Mouse (Mus musculus): Measurements from ENCODE around the gene Tvp23b. TPM values are rescaled to one million over a fixed set of nuclear protein-coding genes. Genes with fewer than 3 reads are reported as not detected.

Tvp23b gene
- 15.8 and 16.6 TPM in 2 replicates for polyA plus RNA-seq (2012; rRNA removed)

DNA sequence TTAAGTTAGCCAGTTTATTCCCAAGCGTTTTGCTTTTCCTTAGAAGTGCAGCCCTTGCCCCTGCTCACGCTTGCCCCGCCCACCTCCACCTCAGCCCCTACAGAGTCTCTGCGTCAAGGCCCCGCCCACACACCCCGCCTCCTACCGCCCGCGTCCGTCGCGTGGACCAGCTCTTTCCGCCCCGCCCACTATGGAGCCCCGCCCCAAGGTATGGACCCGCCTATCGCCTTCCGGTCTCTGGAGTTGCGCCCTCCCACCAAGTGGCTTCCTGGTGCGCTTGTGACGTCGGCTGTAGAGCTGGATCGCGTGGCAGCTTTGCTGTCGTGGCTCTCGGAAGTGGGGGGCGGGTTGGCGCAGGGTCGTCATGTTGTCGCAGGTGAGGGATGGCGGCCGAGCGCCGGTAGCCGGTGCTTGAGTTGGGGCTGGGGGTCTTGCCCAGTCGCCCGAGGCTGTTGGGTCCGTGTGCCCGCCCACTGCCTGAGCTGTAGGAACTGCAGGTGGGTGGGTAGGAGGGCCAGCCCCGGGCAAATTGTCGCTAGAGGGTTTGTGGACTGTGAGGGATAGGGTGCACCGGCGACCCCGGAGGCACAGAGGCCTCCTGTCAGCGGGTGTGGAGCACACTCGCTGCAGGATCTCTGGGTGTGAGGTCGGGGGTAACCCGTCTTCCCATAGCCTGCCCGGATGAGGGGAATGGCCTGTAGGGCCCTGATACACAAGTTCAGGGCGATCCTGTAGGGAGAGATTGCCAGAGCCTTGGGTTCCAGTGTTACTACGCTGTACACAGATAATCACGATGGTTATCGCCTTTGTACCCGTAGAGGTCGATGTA is at the start of gene Tvp23b:
Tvp23b (plus strand) TSS at position 236 of the 829 bp plus-strand sequence.

DNA sequence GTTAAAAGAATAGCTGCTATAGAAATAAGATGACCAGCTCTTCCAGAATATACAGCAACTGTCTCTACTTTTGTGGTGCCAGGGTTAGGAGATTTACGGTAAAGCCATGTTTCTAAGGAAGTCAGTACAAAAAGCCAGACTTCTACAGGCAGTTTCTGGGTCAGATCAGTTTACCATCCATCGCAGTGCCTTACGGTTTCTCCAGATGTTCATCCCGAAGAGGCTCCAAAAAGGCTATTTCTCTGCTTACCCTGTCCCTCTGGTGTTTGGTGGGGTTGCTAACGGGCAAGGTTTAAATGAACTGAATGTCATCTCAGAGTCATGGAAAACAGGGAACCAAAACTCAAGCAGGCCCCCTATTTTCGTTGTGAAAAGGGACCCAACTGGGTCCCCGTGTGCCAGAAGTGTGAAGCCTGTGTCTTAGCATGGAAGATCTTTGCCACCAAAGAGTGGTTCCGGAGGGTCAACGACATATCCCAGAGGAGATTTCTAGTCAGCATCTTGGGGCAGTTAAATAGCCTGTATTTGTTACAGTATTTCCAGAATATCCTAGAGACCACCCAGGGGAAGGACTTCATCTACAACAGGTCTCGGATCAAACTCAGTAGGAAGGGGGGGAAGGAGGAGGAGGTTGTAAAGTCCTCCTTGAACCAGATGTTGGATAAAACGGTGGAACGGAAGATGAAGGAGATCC is 32.1 kb upstream of the Tvp23b start, which contains the start of gene Fbxw10:
Fbxw10 (plus strand) TSS at position 109 of the 694 bp plus-strand sequence.

DNA sequence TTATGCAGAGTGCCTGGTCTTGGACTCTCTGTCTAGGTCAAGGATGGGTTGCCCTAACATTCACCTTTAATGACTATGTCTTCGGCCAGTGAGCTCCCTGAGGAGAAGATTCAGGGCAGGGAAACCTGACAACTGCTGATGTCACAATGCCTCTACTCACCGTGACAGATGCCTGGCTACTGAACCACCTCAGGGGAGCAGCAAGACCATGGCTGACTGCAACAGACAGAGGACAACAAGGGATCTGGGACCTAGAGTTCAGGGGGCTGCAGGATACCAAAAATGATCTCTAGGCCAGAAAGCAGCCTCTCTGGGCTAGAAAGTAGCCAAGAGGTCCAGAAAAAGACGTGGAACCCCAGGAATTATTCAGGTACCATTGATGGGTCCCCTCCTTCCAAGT is 71.8 kb downstream of the Tvp23b start, which contains the start of gene Cdrt4:
Cdrt4 (plus strand) TSS at position 182 of the 400 bp plus-strand sequence.

Other genes starting within 250 kb of the Tvp23b start
- gene Lrrc75a, start 230.9 kb upstream of the Tvp23b start, polyA plus RNA-seq (2012; rRNA removed), result 1.7 and 2.2 TPM in 2 replicates
- 11.8 and 13.4 TPM in 2 replicates for gene Mmgt2, start 230.8 kb upstream of the Tvp23b start, polyA plus RNA-seq (2012; rRNA removed)
- 0.27 and 0.30 TPM in 2 replicates for gene Zfp287, start 147.6 kb upstream of the Tvp23b start, polyA plus RNA-seq (2012; rRNA removed)
- gene Gm10428, start 126.4 kb upstream of the Tvp23b start, polyA plus RNA-seq (2012; rRNA removed), result not detected in 2 replicates
- 0.41 and 0.43 TPM in 2 replicates for gene Zfp286, start 90.0 kb upstream of the Tvp23b start, polyA plus RNA-seq (2012; rRNA removed)
- 0.62 and 0.71 TPM in 2 replicates for gene Trim16, start 59.2 kb upstream of the Tvp23b start, polyA plus RNA-seq (2012; rRNA removed)
- 0.04 and 0.06 TPM in 2 replicates for gene Fbxw10, start 32.4 kb upstream of the Tvp23b start, polyA plus RNA-seq (2012; rRNA removed)
- gene Cdrt4, start 71.7 kb downstream of the Tvp23b start, polyA plus RNA-seq (2012; rRNA removed), result 0.06 TPM in 1 of 2 replicates, not detected in the other
- gene Tekt3, start 182.2 kb downstream of the Tvp23b start, polyA plus RNA-seq (2012; rRNA removed), result not detected in 2 replicates
- gene Pmp22, start 249.5 kb downstream of the Tvp23b start, polyA plus RNA-seq (2012; rRNA removed), result 15.4 and 16.0 TPM in 2 replicates